Mouse (Mus musculus) spleen, adult 2 months (tissue): ENCODE results near the gene Smpdl3b.

Experiments used
- CTCF ChIP-seq: fragments of 200-500 bp; IDR thresholded peaks from 2 replicates; pipeline ENCODE4 v1.5.1; 2011; ENCODE audit warnings: mild to moderate bottlenecking, inconsistent platforms; ENCODE audit not compliant: insufficient read depth, insufficient read length, insufficient replicate concordance; ENCODE audit errors: extremely low read depth
- POLR2A ChIP-seq: fragments of 200-500 bp; IDR thresholded peaks from 2 replicates; pipeline ENCODE4 v1.6.1; 2011; ENCODE audit warnings: low read depth, low read length, inconsistent platforms

- no peak for TF ChIP-seq POLR2A
- TF ChIP-seq CTCF, result no peak
These were observed 55.0 kb downstream of the Smpdl3b start for GRCm38 (mm10) chr4:132702076-132702475.
